Mouse (Mus musculus): ENCODE measurements around the gene Pcbp3.

GRCm38 (mm10) chr10:76844365-76844764 is 117.3 kb downstream of the Pcbp3 start:
- no peak for TF ChIP-seq TAL1 (IDR thresholded peaks at IDR 0.05; ENCODE audit: low read length)
- TF ChIP-seq GATA1 (IDR thresholded peaks at IDR 0.05; ENCODE audit: low read length), result no peak

All from erythroblast, embryonic 14.5 days (primary cell).